Mouse (Mus musculus) embryonic fibroblast, embryonic 13.5 days (primary cell): ENCODE data around the gene Ubl4b. TPM values are rescaled to one million over a fixed set of nuclear protein-coding genes. Genes with fewer than 3 reads are reported as not detected.

Experiments used
- H3K27ac ChIP-seq: 2 replicates; pipeline ENCODE4 v1.5.1; 2012; ENCODE audit warnings: low read length, control low read depth, inconsistent platforms; ENCODE audit not compliant: insufficient read depth
- H3K4me1 ChIP-seq: 2 replicates; pipeline ENCODE4 v1.6.1; 2011; ENCODE audit warnings: low read length; ENCODE audit not compliant: control insufficient read depth, insufficient read depth
- H3K4me3 ChIP-seq: 2 replicates; pipeline ENCODE4 v1.5.1; 2011; ENCODE audit warnings: mild to moderate bottlenecking, control low read depth, low read length; ENCODE audit not compliant: insufficient read depth
- CTCF ChIP-seq: IDR thresholded peaks from 2 replicates; pipeline ENCODE4 v1.5.1; 2011; ENCODE audit warnings: mild to moderate bottlenecking, control low read depth, low read length, moderate library complexity, borderline replicate concordance; ENCODE audit not compliant: insufficient read depth
- POLR2A ChIP-seq: IDR thresholded peaks from 2 replicates; pipeline ENCODE4 v1.6.1; 2011; ENCODE audit warnings: low read depth, mild to moderate bottlenecking, control low read depth, low read length, moderate library complexity
- polyA plus RNA-seq: library from polyadenylated mRNA; stranded (reverse); fragments of >200 nt; gene quantifications from 2 replicates; pipeline ENCODE4 v1.2.4, GENCODE M21; 2011; ENCODE audit warnings: low read depth; ENCODE audit not compliant: missing spikeins, insufficient read length

The Ubl4b gene
- polyA plus RNA-seq, result 0.37 TPM in 1 of 2 replicates, not detected in the other

DNA sequence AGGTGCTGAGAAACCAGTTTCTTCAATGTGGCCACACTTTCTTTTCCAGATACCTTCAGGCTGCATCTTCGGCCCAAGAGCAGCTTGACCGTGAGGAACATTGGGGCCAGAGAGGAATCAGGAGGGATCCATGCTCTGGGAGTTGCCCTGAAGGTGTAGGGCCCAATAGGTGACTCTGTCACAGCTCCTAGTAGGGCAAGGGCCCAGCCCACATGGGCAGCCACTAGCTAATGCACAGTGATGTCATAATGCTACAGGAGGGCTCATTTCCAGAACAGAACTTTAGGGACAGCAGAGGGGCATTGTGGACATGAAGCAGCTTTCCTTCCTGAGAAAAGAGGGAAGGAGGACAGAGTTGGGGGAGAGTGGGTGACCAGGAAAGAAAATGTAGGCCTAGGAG, at the start of gene Ubl4b:
Ubl4b (minus strand) TSS at position 232 of the 400 bp plus-strand sequence.
- Histone ChIP-seq H3K4me3 (no peak within 1 kb of the TSS), H3K27ac (no peak within 1 kb of the TSS), H3K4me1 (no peaks in the 10 kb centered on the region)
- no peak for TF ChIP-seq CTCF
- no peak for TF ChIP-seq POLR2A

DNA sequence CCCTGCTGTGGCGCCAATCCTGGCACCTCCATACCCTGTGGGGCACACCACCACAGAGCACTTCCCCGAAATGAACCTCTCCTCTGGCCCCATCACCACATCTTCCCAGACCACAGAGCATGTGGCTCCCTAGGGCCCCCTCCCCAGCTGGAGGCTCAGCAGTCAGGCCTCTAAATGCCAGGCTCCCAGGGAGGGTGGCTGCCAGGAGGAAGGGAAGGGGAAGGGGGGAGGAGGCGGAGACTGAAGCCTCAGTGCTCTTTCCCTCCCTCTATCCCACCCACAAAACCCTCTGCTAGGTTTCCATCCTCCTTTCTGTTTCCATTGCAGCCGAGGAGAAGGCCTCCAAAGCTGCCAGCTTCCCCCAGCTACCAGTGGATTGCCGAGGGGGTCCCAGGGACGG, 45.3 kb upstream of the Ubl4b start:
- H3K27ac ChIP-seq, result no peak overlapping the region
- TF ChIP-seq CTCF, result no peak
- TF ChIP-seq POLR2A, result no peak
- H3K4me1 ChIP-seq, result no peaks in the 10 kb centered on the region
- H3K4me3 ChIP-seq, result no peak overlapping the region

DNA sequence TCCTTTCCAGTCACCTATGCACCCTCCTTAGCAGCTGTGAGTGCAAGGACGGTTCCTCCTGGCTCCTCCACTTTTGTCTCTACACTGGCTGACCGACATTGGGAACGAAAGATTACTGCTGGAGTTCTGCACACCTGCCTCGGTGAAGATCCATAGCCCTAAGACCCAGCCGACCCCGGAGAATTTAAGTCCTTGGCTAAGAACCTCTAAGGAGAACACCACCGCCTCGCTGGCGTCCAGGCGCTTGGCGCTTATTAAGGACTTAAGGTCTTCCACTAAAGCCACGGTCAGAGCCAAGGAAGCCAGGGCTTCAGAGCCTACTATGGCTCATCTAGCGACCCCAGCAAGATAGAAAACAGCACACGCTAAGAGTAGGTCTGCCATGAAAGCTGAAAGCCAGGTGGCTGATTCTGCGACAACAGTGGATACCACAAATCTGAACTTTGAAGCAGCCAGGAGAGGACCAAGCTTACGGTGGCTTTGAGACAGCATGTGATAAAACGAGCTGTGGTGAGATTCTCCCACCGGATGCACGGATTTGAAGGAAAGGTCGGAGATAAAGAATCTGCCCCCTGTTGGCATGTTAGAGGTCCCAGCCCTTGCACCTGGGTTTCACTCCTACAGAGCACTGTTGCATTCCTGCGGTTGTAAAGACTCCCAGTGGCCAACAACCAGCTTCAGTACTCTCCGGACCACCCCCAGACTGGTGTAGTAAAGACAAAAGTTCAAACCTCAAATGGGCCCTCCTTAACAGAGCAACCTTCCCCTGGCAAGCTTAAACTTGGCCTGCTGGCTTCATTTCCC, 42.9 kb upstream of the Ubl4b start:
- no peak for TF ChIP-seq CTCF
- TF ChIP-seq POLR2A, result no peak
- H3K27ac ChIP-seq, result no peak overlapping the region
- H3K4me1 ChIP-seq, result no peaks in the 10 kb centered on the region
- H3K4me3 ChIP-seq, result no peak overlapping the region

DNA sequence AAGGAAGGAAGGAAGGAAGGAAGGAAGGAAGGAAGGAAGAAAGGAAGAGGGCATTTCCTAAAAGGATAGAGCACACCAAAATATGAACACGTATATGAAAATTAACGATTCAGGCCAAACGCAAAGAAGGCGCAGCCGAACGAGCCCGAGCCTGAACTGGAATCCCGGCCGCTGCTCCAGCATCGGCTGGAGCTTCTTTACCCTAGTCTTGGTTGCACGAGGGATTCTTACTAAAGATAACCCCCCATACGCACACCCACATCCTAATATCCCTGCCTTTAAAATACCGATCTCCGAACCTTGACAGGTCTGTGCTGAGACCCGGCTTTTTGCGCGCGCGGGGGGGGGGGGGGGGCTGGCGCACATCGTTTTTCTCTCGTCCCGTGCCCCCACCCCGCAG, 42.3 kb upstream of the Ubl4b start:
- no peak overlapping the region for H3K4me3 ChIP-seq
- TF ChIP-seq CTCF (no peak), POLR2A (no peak)
- no peaks in the 10 kb centered on the region for H3K4me1 ChIP-seq
- no peak overlapping the region for H3K27ac ChIP-seq

DNA sequence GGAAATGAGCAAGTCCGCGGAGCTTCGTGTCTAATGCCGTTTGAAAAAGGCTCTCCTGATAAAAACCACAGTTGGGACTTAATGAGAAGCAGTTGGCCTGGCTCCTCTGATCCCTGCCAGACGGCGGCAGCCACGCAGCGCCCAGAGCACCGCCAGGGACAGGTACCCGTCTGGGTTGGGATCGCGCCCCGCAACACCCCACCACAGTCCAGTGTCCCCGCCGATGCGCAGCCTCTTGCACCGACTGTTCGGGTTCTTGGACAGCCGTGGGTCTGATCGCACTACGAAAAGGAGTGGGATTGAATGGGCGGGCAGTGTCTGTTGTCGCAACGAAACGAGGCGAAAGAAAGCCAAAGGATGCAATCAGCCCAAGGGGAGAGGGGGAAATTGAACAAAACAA, 41.7 kb upstream of the Ubl4b start:
- no peak overlapping the region for H3K27ac ChIP-seq
- TF ChIP-seq POLR2A, result no peak
- TF ChIP-seq CTCF, result no peak
- no peak overlapping the region for H3K4me3 ChIP-seq
- H3K4me1 ChIP-seq, result no peaks in the 10 kb centered on the region

DNA sequence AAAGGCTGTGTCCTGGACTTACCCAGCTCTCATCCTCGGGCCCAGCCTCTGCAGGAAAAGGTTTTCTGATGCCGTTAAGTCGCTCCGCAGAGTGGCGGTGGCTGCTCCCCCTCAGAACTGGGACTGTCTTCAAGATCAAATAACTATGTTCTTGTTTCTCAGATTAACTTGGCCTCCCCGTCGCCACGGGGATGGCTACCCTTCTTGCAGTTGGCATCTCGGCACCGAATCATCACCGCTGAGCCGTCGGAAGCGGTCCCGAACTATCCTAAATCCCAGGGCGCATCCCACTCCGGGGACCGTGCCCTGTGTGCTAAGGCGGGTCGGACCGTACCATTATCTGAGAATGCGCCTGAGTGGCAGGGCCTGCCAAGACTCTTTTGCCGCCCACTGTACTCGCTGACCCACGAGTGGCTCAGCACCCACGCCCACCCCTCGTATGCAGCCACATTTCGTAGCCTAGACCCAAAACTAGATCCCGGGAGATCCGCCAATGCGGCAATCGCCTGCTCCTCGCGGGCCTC, 41.1 kb upstream of the Ubl4b start:
- peak overlapping the region; percentile 12; the same call in 1 of the 2 replicates for H3K4me3 ChIP-seq
- H3K4me1 ChIP-seq, result no peaks in the 10 kb centered on the region

DNA sequence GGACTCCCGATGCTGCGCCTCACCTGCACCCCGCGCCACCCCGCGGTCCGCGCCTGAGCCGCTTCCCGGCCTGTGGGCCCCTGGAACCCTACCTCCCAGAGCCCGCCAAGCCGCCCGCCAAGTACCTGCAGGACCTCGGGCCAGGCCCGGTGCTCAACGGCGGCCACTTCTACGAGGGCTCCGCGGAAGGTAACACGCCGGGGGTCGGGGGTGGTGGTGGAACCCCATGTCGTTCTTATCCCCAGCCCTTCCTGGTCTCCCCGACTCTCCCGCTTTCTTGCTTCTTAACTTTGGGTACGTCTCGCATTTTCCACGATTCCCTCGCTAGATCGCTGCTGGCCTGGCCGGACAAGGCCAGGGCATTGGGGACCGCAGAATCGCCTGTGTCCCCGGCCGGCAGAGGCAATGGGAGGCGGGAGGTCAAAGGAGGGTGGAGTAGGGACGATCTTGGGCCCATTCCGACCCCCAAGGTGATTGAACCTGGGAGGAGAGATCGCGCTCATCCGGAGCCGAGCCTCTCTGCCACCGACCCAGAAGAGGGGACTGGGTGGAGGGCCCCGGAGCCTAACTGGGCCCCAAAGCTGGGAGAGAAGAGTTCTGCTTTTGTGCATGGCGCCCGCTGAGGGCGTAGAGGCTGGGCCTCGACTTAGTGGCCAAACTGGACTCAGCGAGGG, 40.5 kb upstream of the Ubl4b start:
- Histone ChIP-seq H3K27ac (no peak overlapping the region), H3K4me3 (peak overlapping the region; percentile 12), H3K4me1 (no peaks in the 10 kb centered on the region)
- TF ChIP-seq CTCF (no peak), POLR2A (no peak)

More for the DNA sequence above, 41.1 kb upstream of the Ubl4b start:
- H3K27ac ChIP-seq, result no peak overlapping the region
- no peak for TF ChIP-seq CTCF
- no peak for TF ChIP-seq POLR2A

DNA sequence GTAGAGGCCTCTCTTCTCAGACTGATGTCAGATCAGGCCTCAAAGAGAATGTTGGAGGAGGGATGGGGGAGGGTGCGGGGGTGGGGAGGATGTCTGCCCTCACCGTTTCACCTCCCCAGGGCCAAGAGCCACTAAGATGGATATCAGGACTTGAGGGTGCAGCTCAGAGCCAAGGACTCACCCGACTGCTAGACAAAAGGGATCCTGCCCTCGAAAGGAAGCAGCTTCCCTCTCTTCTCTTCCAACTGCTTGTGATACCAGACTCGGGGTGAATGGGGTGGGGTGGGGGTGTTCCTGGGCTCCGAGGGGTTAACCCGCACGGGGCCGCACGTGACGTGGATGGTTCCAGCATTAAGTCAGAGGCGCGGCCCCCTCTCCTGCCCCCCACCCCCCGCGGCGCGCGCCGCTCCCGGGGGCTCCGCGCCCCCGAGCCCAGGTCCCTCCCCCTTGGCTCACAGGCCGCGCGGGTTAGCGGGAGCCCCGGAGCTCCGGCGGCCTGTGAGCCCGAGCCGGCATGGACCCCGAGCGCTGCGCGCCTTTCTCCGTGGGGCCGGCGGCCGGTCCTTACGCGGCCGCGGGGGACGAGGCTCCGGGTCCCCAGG, 39.9 kb upstream of the Ubl4b start, which contains the start of gene Alx3:
Alx3 (plus strand) TSS at position 370 of the 602 bp plus-strand sequence.
- no peak for TF ChIP-seq CTCF
- TF ChIP-seq POLR2A, result no peak
- Histone ChIP-seq H3K27ac (no peak within 1 kb of the TSS), H3K4me3 (peak within 1 kb of the TSS; percentile 12), H3K4me1 (no peaks in the 10 kb centered on the region)

DNA sequence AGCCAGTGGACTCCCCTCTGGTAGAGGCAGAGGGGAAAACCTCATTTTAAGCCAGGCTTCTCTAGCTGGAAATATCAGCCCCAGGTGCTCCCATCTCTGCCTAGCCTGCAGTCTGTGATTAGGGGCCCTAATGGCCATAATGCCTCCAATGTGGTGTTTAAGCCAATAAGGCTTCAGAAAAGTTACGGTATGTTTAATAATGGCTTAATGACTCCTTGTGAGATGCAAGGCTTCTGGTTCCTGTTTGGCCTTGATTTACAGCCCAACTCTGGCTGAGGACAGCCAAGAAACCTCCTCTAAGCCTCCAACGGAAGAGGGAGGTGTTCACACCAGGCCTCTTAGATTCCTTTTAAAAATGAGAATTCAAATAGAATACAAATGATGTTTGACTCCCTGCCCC, 38.8 kb upstream of the Ubl4b start:
- Histone ChIP-seq H3K4me1 (no peaks in the 10 kb centered on the region), H3K27ac (no peak overlapping the region), H3K4me3 (no peak overlapping the region)
- TF ChIP-seq POLR2A, result no peak
- no peak for TF ChIP-seq CTCF
